ENCODE assay signal across 10 mouse cellular contexts in the genomic region with DNA sequence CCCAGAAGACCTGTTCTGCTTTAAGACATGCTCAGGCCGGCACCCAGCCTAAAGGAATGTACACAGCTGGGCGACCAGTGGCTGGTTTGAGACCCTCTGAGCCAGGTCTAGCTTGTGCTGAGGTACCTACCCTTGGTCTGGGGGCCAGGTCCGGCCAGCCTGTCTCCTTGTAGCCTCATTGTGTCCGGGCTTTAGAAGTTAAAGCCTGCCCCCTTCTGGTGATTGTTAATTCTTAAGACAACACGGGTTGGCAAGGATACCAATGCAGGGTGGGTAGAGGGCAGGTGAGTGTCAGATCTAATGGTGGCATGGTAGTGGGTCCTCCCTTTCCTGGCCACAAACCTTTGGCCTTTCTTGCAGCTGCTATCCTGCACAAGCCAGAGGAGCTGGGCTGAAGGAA.
DNase-seq lines count a peak whose midpoint lies in the region; ATAC-seq lines count a peak whose summit lies in the region.
"Had no signal": no experiment of that assay in that cellular context is flagged by ENCODE, and none has a peak within 500 bp of the region (broad histone marks: within the 10 kb centered on the region; RNA-seq: fewer than 3 reads in every experiment).

No protein-coding gene starts in this region.

- no peak overlapping the region for H3K4me2 ChIP-seq in forebrain, embryonic 11.5 days (ENCODE audit: low read depth, low read length, severe bottlenecking)
- no peak overlapping the region for H3K4me2 ChIP-seq in intestine, embryonic 15.5 days (replicated peaks)
- no peak overlapping the region for H3K4me2 ChIP-seq in limb, embryonic 13.5 days (replicated peaks)
- H3K4me2 ChIP-seq: heart, embryonic 13.5 days had no signal

- no peak overlapping the region for H3K27ac ChIP-seq in heart, embryonic 10.5 days
- H3K27ac ChIP-seq in forebrain, embryonic 11.5 days (ENCODE audit: low read depth, low read length), result no peak overlapping the region
- H3K27ac ChIP-seq in intestine, embryonic 15.5 days, result no peak overlapping the region
- no peak overlapping the region for H3K27ac ChIP-seq in limb, embryonic 13.5 days
- H3K27ac ChIP-seq: heart, embryonic 13.5 days had no signal

- H3K9ac ChIP-seq in forebrain, embryonic 11.5 days (ENCODE audit: low read length), result no peak overlapping the region
- no peak overlapping the region for H3K9ac ChIP-seq in intestine, embryonic 15.5 days
- no peak overlapping the region for H3K9ac ChIP-seq in limb, embryonic 13.5 days
- H3K9ac ChIP-seq: heart, embryonic 13.5 days had no signal

- H3K36me3 ChIP-seq in heart, embryonic 10.5 days, result no peaks in the 10 kb centered on the region
- no peaks in the 10 kb centered on the region for H3K36me3 ChIP-seq in forebrain, embryonic 11.5 days (ENCODE audit: control insufficient read depth, insufficient read depth, low read length)
- no peaks in the 10 kb centered on the region for H3K36me3 ChIP-seq in intestine, embryonic 15.5 days
- no peaks in the 10 kb centered on the region for H3K36me3 ChIP-seq in limb, embryonic 13.5 days
- H3K36me3 ChIP-seq: heart, embryonic 13.5 days had no signal

- H3K4me3 ChIP-seq in heart, embryonic 10.5 days, result no peak overlapping the region
- H3K4me3 ChIP-seq in forebrain, embryonic 11.5 days (ENCODE audit: low read depth, low read length), result no peak overlapping the region
- H3K4me3 ChIP-seq in intestine, embryonic 15.5 days (replicated peaks), result no peak overlapping the region
- no peak overlapping the region for H3K4me3 ChIP-seq in limb, embryonic 13.5 days
- H3K4me3 ChIP-seq: heart, embryonic 13.5 days had no signal

- no peaks in the 10 kb centered on the region for H3K4me1 ChIP-seq in heart, embryonic 10.5 days
- peaks cover 7% of the 10 kb centered on the region for H3K4me1 ChIP-seq in forebrain, embryonic 11.5 days (replicated peaks; ENCODE audit: control insufficient read depth, insufficient read depth, low read length)
- no peaks in the 10 kb centered on the region for H3K4me1 ChIP-seq in intestine, embryonic 15.5 days (replicated peaks)
- H3K4me1 ChIP-seq in limb, embryonic 13.5 days, result peaks cover 8% of the 10 kb centered on the region
- H3K4me1 ChIP-seq: heart, embryonic 13.5 days had no signal

- WGBS in heart, embryonic 10.5 days, result 16% methylated on average over 5 of the region's 5 CpGs
- 12% methylated on average over 5 of the region's 5 CpGs for WGBS in forebrain, embryonic 11.5 days
- 18% methylated on average over 5 of the region's 5 CpGs for WGBS in intestine, embryonic 15.5 days
- 12% methylated on average over 5 of the region's 5 CpGs for WGBS in limb, embryonic 13.5 days

- 0 out of 2 replicates have a peak, but pooled peaks cover under 1% of the 10 kb centered on the region for H3K9me3 ChIP-seq in heart, embryonic 10.5 days
- peaks cover 1% of the 10 kb centered on the region for H3K9me3 ChIP-seq in forebrain, embryonic 11.5 days (ENCODE audit: control insufficient read depth, low read length)
- no peaks in the 10 kb centered on the region for H3K9me3 ChIP-seq in intestine, embryonic 15.5 days
- peaks cover 2% of the 10 kb centered on the region for H3K9me3 ChIP-seq in limb, embryonic 13.5 days

- peaks cover 19% of the 10 kb centered on the region; the same call in 1 of the 2 replicates for H3K27me3 ChIP-seq in heart, embryonic 10.5 days (ENCODE audit: insufficient read depth, poor library complexity, severe bottlenecking)
- H3K27me3 ChIP-seq in forebrain, embryonic 11.5 days (ENCODE audit: control insufficient read depth, insufficient read depth, low read length), result no peaks in the 10 kb centered on the region
- H3K27me3 ChIP-seq in intestine, embryonic 15.5 days (replicated peaks), result no peaks in the 10 kb centered on the region
- H3K27me3 ChIP-seq in limb, embryonic 13.5 days, result no peaks in the 10 kb centered on the region

- ATAC-seq in forebrain, embryonic 11.5 days (replicated peaks; ENCODE audit: low FRiP score), result peak; percentile 76
- ATAC-seq in intestine, embryonic 15.5 days, result peak; percentile 49; the same call in 1 of the 2 replicates
- ATAC-seq in limb, embryonic 13.5 days (ENCODE audit: low FRiP score, low read depth), result peak; percentile 54
- ATAC-seq: Patski had no signal

- peak; percentile 55 for DNase-seq in heart, adult 8-10 months (ENCODE audit: low spot score)
- no peak for DNase-seq in heart, embryonic 10.5 days (ENCODE audit: low spot score)
- peak; percentile 15 to 41 for DNase-seq in adrenal gland, postnatal 36 days
- DNase-seq in forebrain, embryonic 11.5 days (ENCODE audit: low spot score), result peak; percentile 67
- peak; percentile 83 for DNase-seq in retina, postnatal 1 day
- no peak for DNase-seq in spleen, adult 18-20 months

Comparison
In these comparisons a context has a peak if more than half of its experiments do, and no peak if none do; other contexts are left out.
1. DNase-seq: peak in heart, adult 8-10 months (single experiment), adrenal gland, postnatal 36 days (2 of 2), forebrain, embryonic 11.5 days (single experiment) and retina, postnatal 1 day (single experiment); none in heart, embryonic 10.5 days (single experiment) and spleen, adult 18-20 months (0 of 2).
2. Peak in every context shown above with its lines, with median percentiles within 50 percentile points of each other: ATAC-seq.